Mouse (Mus musculus): ENCODE results near the gene Abca1. TPM values are rescaled to one million over a fixed set of nuclear protein-coding genes. Genes with fewer than 3 reads are reported as not detected.

Abca1 gene
- polyA plus RNA-seq, 1 experiment from 2014 or later = 3.3 TPM

DNA sequence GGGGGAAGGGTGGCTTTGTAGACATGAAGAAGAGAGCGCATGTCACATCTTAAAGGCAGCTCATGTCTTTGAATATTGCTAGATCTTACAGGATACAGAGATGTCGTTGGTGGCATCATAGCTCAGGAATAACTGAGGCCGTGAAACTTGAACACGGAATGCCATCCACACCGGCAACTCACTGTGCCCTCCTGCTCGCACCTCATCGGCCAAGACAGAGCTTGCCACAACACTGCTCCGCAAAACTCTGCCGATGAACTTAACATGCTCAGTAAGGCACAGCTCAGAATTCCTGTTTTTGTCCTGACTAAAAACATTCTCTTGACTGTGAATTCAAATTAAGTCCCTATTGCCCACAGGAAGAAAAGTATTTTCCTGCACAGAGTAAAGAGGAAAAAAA, 59.2 kb downstream of the Abca1 start:
- 84% methylated on average over 9 of the region's 9 CpGs for WGBS
- Histone ChIP-seq H3K4me2 (replicated peaks) (no peak overlapping the region), H3K4me1 (replicated peaks) (no peaks in the 10 kb centered on the region), H3K9me3 (no peaks in the 10 kb centered on the region), H3K36me3 (no peaks in the 10 kb centered on the region), H3K9ac (no peak overlapping the region), H3K27ac (no peak overlapping the region), H3K27me3 (replicated peaks) (no peaks in the 10 kb centered on the region), H3K4me3 (replicated peaks) (no peak overlapping the region)
- no peak for ATAC-seq

DNA sequence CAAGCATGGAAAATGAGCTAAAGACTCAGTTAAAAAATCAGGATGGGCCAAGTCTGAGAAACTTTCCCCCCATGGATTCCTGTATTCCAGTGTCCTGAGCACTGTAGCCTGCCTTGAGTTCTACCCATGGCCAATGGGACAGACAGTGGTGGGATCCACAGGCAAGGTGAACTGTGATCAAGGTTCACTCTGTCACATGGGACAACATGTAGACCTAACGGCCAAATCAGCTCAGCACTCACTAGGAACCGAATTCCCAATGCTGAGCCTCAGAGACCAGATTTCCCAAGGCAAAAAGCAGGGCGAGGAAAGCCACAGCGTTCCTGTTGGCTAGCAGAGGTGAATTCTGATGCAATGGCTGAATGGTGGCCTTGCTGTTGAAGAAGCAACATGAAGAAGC, 64.8 kb downstream of the Abca1 start:
- no peak overlapping the region for H3K27ac ChIP-seq
- no peaks in the 10 kb centered on the region for H3K27me3 ChIP-seq (replicated peaks)
- no peaks in the 10 kb centered on the region for H3K4me1 ChIP-seq (replicated peaks)
- H3K9me3 ChIP-seq = no peaks in the 10 kb centered on the region
- 86% methylated on average over 4 of the region's 4 CpGs for WGBS
- no peak overlapping the region for H3K4me3 ChIP-seq (replicated peaks)
- H3K36me3 ChIP-seq = no peaks in the 10 kb centered on the region
- H3K4me2 ChIP-seq (replicated peaks) = no peak overlapping the region
- H3K9ac ChIP-seq = no peak overlapping the region
- ATAC-seq = no peak

DNA sequence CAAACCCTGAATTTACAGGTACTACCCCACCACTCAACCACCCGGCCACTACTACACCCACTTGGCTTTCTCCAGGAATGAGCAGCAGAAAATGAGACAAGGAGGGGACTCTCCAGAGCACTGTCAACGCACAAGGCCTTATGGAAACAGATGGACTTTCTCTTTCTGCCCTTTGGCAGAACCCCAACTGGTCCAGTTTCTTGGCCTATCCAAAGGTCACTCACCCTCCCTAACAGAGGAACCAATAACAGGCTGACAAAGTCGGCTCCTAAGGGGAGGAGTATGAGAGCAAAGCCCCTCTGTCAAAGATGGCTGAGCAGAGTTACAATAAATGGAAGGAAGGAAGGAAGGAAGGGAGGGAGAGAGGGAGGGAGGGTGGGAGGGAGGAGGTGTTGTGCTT, 65.4 kb downstream of the Abca1 start:
- Histone ChIP-seq H3K36me3 (no peaks in the 10 kb centered on the region), H3K9ac (no peak overlapping the region), H3K4me3 (replicated peaks) (no peak overlapping the region), H3K9me3 (no peaks in the 10 kb centered on the region), H3K27ac (no peak overlapping the region), H3K4me1 (replicated peaks) (no peaks in the 10 kb centered on the region; the same call in 1 of the 2 replicates), H3K27me3 (replicated peaks) (no peaks in the 10 kb centered on the region), H3K4me2 (replicated peaks) (no peak overlapping the region)
- 67% methylated on average over 3 of the region's 3 CpGs for WGBS
- ATAC-seq = no peak

DNA sequence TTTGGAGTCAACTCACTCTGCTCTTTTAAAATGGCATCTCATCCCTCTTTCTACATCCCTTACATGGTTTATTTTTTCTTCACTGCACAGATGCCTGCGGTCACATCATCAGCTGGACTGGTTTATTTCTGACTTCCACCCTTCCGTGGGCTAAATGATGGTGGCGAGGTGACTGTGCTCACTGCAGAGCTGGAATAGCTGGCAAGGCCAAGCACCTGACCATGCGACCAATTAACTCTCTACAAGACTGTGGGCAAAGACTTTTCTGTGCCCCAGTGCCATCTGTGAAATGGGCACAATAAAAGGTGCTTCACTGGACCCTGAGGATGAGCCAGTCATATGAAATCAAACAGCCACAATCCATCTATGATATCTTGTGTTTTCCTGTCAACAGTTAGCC, 66.1 kb downstream of the Abca1 start:
- 90% methylated on average over 4 of the region's 4 CpGs for WGBS
- Histone ChIP-seq H3K4me2 (replicated peaks) (no peak overlapping the region), H3K4me1 (replicated peaks) (no peaks in the 10 kb centered on the region; the same call in 1 of the 2 replicates), H3K4me3 (replicated peaks) (no peak overlapping the region), H3K27me3 (replicated peaks) (no peaks in the 10 kb centered on the region), H3K36me3 (no peaks in the 10 kb centered on the region), H3K9me3 (no peaks in the 10 kb centered on the region), H3K27ac (no peak overlapping the region), H3K9ac (no peak overlapping the region)
- no peak for ATAC-seq

DNA sequence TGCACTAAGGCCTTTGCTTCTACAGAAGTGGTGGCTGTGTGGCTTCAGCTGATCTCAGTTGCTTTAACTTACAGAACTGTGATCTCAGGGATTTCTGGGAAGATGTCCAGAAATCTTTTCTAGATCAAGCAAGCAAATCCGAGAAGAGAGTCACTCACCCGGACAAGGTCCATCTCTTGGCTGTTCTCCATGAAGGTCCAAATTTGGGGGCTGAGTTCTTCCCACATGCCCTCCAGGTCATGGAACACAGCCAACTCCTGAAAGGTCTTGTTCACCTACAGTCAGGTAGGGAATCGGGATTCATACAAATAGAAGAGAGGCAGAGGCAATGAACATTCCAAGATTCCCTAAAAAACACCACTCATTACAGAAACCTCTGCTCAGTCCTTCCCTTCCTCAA, 70.1 kb downstream of the Abca1 start:
- ATAC-seq = no peak
- Histone ChIP-seq H3K4me3 (replicated peaks) (no peak overlapping the region), H3K27me3 (replicated peaks) (no peaks in the 10 kb centered on the region), H3K4me1 (replicated peaks) (no peaks in the 10 kb centered on the region; the same call in 1 of the 2 replicates), H3K9me3 (no peaks in the 10 kb centered on the region), H3K9ac (no peak overlapping the region), H3K27ac (no peak overlapping the region), H3K4me2 (replicated peaks) (no peak overlapping the region), H3K36me3 (no peaks in the 10 kb centered on the region)
- WGBS = 72% methylated on average over 3 of the region's 3 CpGs

DNA sequence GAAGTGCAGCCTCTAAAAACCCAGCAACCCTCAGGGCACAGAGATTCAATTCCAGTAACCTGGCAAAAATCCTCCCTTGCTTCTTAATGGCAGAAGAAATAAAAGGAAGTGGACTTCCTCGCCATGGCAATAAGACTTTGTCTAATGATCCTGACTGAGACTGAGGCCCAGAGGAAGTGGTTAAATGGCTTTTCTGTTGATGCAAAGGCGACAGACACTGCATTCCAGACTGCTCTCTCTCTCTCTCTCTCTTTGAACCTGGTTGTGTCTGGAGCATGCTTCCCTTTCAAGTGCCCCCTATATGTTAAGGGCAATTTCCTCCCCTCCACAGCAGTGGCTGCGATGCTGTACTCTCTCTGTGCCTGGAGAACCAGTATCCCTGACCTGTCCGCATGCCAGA, 70.7 kb downstream of the Abca1 start:
- no peaks in the 10 kb centered on the region for H3K9me3 ChIP-seq
- H3K27ac ChIP-seq = no peak overlapping the region
- no peaks in the 10 kb centered on the region; the same call in 1 of the 2 replicates for H3K4me1 ChIP-seq (replicated peaks)
- WGBS = 48% methylated on average over 4 of the region's 4 CpGs
- H3K27me3 ChIP-seq (replicated peaks) = no peaks in the 10 kb centered on the region
- no peak overlapping the region for H3K9ac ChIP-seq
- no peaks in the 10 kb centered on the region for H3K36me3 ChIP-seq
- H3K4me2 ChIP-seq (replicated peaks) = no peak overlapping the region
- ATAC-seq = no peak
- no peak overlapping the region for H3K4me3 ChIP-seq (replicated peaks)

DNA sequence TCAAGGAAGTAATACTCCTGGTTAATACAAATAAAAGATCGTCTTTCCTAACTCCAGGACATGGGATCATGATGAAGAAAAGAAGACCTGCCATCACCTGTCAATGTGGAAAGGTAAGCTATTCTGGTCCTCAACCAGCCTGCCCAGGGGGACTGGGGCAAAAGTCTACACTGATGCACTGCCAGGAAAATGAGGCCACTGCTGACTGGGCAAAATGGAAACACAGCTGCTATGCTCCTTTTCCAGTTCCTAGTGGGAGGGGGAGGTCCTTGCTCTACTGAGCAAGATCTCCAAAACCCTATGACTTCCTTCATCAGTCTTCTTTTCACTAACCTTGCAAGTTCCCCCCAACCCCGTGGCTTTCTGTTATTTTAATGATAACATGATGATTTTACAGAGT, 73.1 kb downstream of the Abca1 start:
- Histone ChIP-seq H3K27ac (no peak overlapping the region), H3K4me1 (replicated peaks) (no peaks in the 10 kb centered on the region; the same call in 1 of the 2 replicates), H3K9ac (no peak overlapping the region), H3K4me3 (replicated peaks) (no peak overlapping the region), H3K4me2 (replicated peaks) (no peak overlapping the region), H3K27me3 (replicated peaks) (no peaks in the 10 kb centered on the region), H3K9me3 (no peaks in the 10 kb centered on the region), H3K36me3 (no peaks in the 10 kb centered on the region)
- no peak for ATAC-seq
- 76% methylated on average over 2 of the region's 2 CpGs for WGBS

DNA sequence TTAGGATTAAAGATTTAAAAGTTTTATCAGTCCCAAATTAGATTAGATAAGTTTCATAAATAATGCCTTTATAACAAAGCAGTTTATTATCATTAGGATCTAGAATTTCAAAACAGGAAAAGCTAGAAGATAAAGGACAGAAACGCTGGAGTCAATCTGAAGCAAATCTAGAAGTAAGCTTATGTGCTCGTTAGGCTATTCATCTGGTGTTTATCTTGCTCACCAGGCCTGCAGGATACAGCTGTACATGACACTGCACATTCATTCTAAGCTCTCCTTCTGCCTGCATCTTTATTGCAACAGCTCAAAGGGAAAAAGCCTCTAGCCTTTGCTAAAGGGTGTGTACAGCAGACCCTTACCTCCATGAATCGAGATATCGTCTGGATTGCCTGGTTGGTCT, 74.1 kb downstream of the Abca1 start:
- Histone ChIP-seq H3K9ac (no peak overlapping the region), H3K4me3 (replicated peaks) (no peak overlapping the region), H3K4me2 (replicated peaks) (no peak overlapping the region), H3K27ac (no peak overlapping the region), H3K4me1 (replicated peaks) (no peaks in the 10 kb centered on the region; the same call in 1 of the 2 replicates), H3K9me3 (no peaks in the 10 kb centered on the region), H3K36me3 (no peaks in the 10 kb centered on the region), H3K27me3 (replicated peaks) (no peaks in the 10 kb centered on the region)
- no peak for ATAC-seq
- WGBS = 39% methylated on average over 4 of the region's 4 CpGs

DNA sequence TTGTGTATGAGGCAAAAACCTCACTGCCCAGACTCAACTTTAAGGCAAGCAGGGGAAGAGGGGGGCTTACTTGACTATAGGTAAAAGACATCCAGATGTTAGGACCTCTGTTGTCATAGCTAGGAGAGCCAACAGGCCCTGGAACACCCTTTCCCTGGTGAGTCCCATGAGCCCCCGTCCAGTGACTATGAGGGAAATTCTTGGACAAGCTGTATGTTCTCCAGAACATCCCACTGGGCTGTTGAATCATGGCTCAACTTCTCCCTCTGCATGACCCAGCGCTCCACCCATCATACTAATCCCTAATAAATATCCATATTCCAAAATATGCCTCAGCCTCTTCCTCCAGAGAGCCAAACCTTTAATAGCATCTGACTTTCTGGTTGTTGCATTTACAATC, 76.6 kb downstream of the Abca1 start:
- Histone ChIP-seq H3K4me2 (replicated peaks) (no peak overlapping the region), H3K9ac (no peak overlapping the region), H3K9me3 (no peaks in the 10 kb centered on the region), H3K4me1 (replicated peaks) (no peaks in the 10 kb centered on the region), H3K27ac (no peak overlapping the region), H3K36me3 (no peaks in the 10 kb centered on the region), H3K27me3 (replicated peaks) (no peaks in the 10 kb centered on the region), H3K4me3 (replicated peaks) (no peak overlapping the region)
- no peak for ATAC-seq
- 91% methylated on average over 2 of the region's 2 CpGs for WGBS

DNA sequence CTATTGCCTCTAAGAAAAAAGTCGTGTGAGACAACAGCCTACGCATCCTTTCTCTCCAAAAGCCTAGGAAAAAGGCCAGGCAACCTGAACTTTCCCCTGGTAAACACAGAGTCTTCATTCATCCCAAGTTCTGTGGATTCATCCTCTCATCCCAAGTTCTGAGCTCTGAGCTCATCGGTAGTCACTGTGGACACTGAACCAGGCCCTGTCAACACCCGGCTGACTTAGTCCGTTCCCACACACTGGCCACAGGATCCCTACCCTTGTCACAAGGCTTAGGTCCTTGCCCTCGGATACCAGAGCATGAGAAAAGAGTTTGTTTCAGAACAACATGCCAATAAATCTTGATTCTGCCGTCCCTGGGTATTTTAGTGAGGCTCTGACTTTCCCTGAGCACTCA, 77.2 kb downstream of the Abca1 start:
- 78% methylated on average over 7 of the region's 7 CpGs for WGBS
- H3K4me2 ChIP-seq (replicated peaks) = no peak overlapping the region
- H3K36me3 ChIP-seq = no peaks in the 10 kb centered on the region
- no peaks in the 10 kb centered on the region for H3K9me3 ChIP-seq
- no peak overlapping the region for H3K9ac ChIP-seq
- H3K4me1 ChIP-seq (replicated peaks) = no peaks in the 10 kb centered on the region
- H3K4me3 ChIP-seq (replicated peaks) = no peak overlapping the region
- no peak overlapping the region for H3K27ac ChIP-seq
- no peak for ATAC-seq
- H3K27me3 ChIP-seq (replicated peaks) = no peaks in the 10 kb centered on the region

DNA sequence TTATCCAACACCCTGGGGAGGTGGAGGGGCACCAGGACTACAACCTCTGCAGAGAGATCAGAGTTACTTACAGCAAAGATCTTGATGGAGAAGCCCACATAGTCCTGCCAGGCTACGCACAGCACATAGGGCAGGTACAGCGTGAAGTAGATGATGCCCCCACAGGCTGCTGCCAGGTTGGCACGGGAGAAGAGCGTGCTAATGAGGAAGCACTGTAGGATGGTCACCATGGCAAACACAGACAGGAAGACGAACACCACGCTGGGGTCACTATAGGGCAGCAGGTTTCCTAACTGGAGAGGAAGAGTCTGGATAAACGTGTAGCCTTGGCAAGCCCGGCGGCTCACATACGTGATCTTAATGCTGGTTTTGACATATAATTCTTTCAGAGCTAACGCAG, 77.8 kb downstream of the Abca1 start:
- H3K4me3 ChIP-seq (replicated peaks) = no peak overlapping the region
- H3K4me2 ChIP-seq (replicated peaks) = no peak overlapping the region
- WGBS = 83% methylated on average over 11 of the region's 11 CpGs
- no peaks in the 10 kb centered on the region for H3K36me3 ChIP-seq
- ATAC-seq = no peak
- no peaks in the 10 kb centered on the region for H3K27me3 ChIP-seq (replicated peaks)
- no peaks in the 10 kb centered on the region for H3K9me3 ChIP-seq
- no peak overlapping the region for H3K9ac ChIP-seq
- H3K4me1 ChIP-seq (replicated peaks) = no peaks in the 10 kb centered on the region
- H3K27ac ChIP-seq = no peak overlapping the region

DNA sequence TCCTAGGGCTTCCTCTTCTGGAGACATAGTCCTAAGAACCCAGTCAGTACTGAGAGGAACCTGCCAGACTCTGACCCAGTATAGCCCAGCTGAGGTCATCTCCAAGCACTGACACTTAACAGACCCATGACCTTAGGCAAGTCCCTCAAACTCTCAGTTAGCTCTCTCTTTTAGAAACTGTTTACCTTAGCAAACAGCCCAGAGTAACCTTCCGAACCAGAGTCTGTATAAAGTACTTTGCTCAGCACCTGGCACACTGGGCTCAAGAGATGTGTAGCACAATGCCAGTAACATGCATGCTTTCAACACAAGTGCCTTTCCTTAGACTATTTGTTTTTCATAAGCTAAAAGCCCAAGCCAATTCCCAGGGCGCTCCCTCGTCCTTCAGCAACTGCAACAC, 79.4 kb downstream of the Abca1 start:
- no peaks in the 10 kb centered on the region for H3K9me3 ChIP-seq
- no peak overlapping the region for H3K9ac ChIP-seq
- no peaks in the 10 kb centered on the region for H3K36me3 ChIP-seq
- no peak overlapping the region for H3K27ac ChIP-seq
- no peak for ATAC-seq
- no peak overlapping the region for H3K4me2 ChIP-seq (replicated peaks)
- H3K27me3 ChIP-seq (replicated peaks) = no peaks in the 10 kb centered on the region
- H3K4me1 ChIP-seq (replicated peaks) = no peaks in the 10 kb centered on the region
- 81% methylated on average over 3 of the region's 3 CpGs for WGBS
- no peak overlapping the region for H3K4me3 ChIP-seq (replicated peaks)

DNA sequence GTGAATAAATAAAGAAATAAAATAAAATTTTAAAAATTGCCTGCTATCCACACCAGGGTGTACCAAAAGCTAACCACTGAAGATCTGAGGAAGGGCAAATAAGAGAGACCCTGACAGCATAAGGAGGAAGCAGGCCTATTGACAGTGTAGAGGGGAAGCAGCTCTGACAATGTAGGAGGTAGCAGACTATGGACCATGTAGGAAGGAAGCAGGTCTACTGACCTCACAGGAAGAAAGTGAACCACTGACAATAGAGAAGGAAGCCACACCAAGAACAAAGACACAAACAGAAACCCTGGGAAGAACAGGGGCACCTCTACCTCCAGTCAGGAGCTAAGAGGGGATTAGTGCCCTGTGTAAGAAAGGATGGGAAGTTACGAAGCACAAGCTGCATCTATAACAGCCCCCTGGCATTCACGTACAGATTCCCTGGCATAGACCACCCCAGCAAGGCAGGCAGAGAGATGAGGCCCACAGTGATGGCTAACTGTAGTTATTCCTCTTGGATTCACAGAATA, 80.8 kb downstream of the Abca1 start:
- ATAC-seq = no peak
- no peak overlapping the region for H3K9ac ChIP-seq
- no peaks in the 10 kb centered on the region for H3K27me3 ChIP-seq (replicated peaks)
- no peak overlapping the region for H3K27ac ChIP-seq
- H3K4me1 ChIP-seq (replicated peaks) = no peaks in the 10 kb centered on the region
- H3K36me3 ChIP-seq = no peaks in the 10 kb centered on the region
- no peak overlapping the region for H3K4me2 ChIP-seq (replicated peaks)
- no peak overlapping the region for H3K4me3 ChIP-seq (replicated peaks)
- H3K9me3 ChIP-seq = no peaks in the 10 kb centered on the region
- WGBS = 87% methylated on average over 2 of the region's 2 CpGs
